Mouse (Mus musculus) hindbrain, embryonic 13.5 days (tissue): ENCODE measurements around the gene Asb5. TPM values are rescaled to one million over a fixed set of nuclear protein-coding genes. Genes with fewer than 3 reads are reported as not detected.

ENCODE experiments used
- ATAC-seq: fragments of 200-750 bp; cut with Nextera tagmentation; 2 replicates; pipeline ENCODE4 v1.8.0; 2017; ENCODE audit warnings: moderate TSS enrichment; ENCODE audit not compliant: low FRiP score
- H3K27ac ChIP-seq: fragments of 300-500 bp; sonication (generic); 2 replicates; pipeline ENCODE4 v1.5.1; 2015; ENCODE audit warnings: inconsistent platforms, mild to moderate bottlenecking, moderate library complexity
- H3K27me3 ChIP-seq: fragments of 300-500 bp; sonication (generic); 2 replicates; pipeline ENCODE4 v1.6.1; 2015; ENCODE audit warnings: mild to moderate bottlenecking, inconsistent platforms
- H3K36me3 ChIP-seq: fragments of 300-500 bp; sonication (generic); 2 replicates; pipeline ENCODE4 v1.6.1; 2015; ENCODE audit warnings: mild to moderate bottlenecking, inconsistent platforms
- H3K4me1 ChIP-seq: fragments of 300-500 bp; sonication (generic); replicated peaks from 2 replicates; pipeline ENCODE4 v1.6.1; 2015; ENCODE audit warnings: inconsistent platforms
- H3K4me2 ChIP-seq: fragments of 300-500 bp; sonication (generic); 2 replicates; pipeline ENCODE4 v1.6.1; 2015; ENCODE audit warnings: inconsistent platforms, mild to moderate bottlenecking, moderate library complexity
- H3K4me3 ChIP-seq: fragments of 300-500 bp; sonication (generic); 2 replicates; pipeline ENCODE4 v1.5.1; 2015; ENCODE audit warnings: mild to moderate bottlenecking, inconsistent platforms
- H3K9ac ChIP-seq: fragments of 300-500 bp; sonication (generic); 2 replicates; pipeline ENCODE4 v1.6.1; 2015; ENCODE audit warnings: mild to moderate bottlenecking, inconsistent platforms
- H3K9me3 ChIP-seq: fragments of 300-500 bp; sonication (generic); 2 replicates; pipeline ENCODE4 v1.6.1; 2016; ENCODE audit warnings: inconsistent platforms
- WGBS: fragments of 180-500 bp; shearing (Covaris S2); methylation state at CpG from one replicate; pipeline ENCODE4 v1.1.7; 2015; 5-methylcytosine and 5-hydroxymethylcytosine counted together
- polyA plus RNA-seq: library from polyadenylated mRNA; unstranded; fragments of >200 nt; fragmentation: Nextera tagmentation; extraction: Ambion mirVana; gene quantifications from 2 replicates; pipeline ENCODE4 v1.2.1, GENCODE M21; 2015

Gene Asb5
- polyA plus RNA-seq, 1 experiment from 2014 or later = 7.9 TPM

DNA sequence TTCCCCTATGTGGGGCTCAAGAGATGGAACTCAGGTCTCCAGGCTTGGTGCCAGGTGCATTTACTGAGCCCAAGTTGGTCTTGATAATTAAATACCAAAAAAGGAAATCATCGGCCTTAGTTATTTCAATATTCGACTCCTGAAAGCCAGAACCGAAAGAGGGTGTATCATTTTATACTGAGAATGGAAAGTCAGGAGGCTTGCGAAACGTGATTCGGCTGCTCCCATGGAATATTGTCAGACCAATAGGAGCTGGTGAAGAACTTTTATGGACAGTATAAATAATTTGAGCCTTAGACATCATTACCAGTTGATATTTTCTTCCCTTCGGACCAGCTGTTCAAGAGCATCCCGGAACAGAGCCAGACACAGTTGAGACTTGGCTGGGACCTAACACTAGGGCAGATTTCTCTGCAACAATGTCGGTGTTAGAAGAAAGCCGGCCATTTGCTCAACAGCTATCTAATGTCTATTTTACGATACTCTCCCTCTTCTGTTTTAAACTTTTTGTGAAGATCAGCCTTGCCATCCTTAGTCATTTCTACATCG lies 20.7 kb downstream of the Asb5 start:
- H3K9ac ChIP-seq = no peak overlapping the region
- ATAC-seq = no peak
- no peaks in the 10 kb centered on the region for H3K27me3 ChIP-seq
- 97% methylated on average over 12 of the region's 12 CpGs for WGBS
- H3K36me3 ChIP-seq = no peaks in the 10 kb centered on the region
- no peaks in the 10 kb centered on the region for H3K9me3 ChIP-seq
- no peak overlapping the region for H3K27ac ChIP-seq
- no peaks in the 10 kb centered on the region for H3K4me1 ChIP-seq
- H3K4me2 ChIP-seq = no peak overlapping the region
- no peak overlapping the region for H3K4me3 ChIP-seq

DNA sequence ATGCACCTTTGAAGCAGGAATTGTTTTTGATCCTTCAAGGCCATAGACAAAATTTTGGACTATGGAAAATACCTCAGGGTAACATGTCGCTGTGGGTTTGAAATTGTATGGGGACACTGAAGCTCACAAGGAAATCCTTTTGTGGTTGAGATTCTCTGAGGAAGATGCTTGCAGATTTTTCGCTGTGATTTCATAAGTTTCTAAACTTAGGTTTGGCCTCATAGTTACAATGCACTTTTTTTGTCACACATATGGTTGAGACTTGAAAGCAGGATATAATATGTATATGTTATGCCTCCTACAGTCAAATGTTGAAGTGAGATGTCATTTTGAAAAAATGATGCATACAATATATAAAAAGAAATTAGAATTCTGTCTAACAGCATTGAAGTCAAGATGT lies 25.5 kb downstream of the Asb5 start:
- Histone ChIP-seq H3K4me3 (no peak overlapping the region), H3K9ac (no peak overlapping the region), H3K4me1 (no peaks in the 10 kb centered on the region), H3K9me3 (no peaks in the 10 kb centered on the region), H3K4me2 (no peak overlapping the region), H3K27me3 (no peaks in the 10 kb centered on the region), H3K36me3 (no peaks in the 10 kb centered on the region), H3K27ac (no peak overlapping the region)
- no peak for ATAC-seq
- 85% methylated on average over 2 of the region's 2 CpGs for WGBS

DNA sequence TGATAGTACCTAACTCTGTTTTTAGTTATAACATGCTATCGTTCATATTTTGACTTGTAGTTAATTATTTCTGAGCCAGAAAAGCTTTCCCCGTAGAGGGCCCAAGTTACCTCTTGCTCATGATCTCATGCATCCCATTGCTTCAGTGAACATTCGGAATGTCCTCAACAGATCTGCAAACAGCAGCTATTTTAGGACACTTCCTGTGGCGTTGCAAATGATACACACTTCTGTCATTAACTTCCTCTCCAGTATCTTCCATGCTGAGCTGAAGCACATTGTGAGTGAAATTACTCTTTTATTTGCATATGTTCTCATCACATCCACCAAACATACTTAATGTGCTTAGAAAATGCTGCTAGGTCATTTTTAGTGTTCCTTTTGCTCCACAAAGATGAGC lies 32.8 kb downstream of the Asb5 start:
- ATAC-seq = no peak
- H3K4me2 ChIP-seq = no peak overlapping the region
- H3K9me3 ChIP-seq = no peaks in the 10 kb centered on the region
- WGBS = 85% methylated on average over 4 of the region's 4 CpGs
- no peaks in the 10 kb centered on the region for H3K36me3 ChIP-seq
- no peak overlapping the region for H3K9ac ChIP-seq
- H3K4me3 ChIP-seq = no peak overlapping the region
- H3K27me3 ChIP-seq = no peaks in the 10 kb centered on the region
- H3K27ac ChIP-seq = no peak overlapping the region
- H3K4me1 ChIP-seq = no peaks in the 10 kb centered on the region

DNA sequence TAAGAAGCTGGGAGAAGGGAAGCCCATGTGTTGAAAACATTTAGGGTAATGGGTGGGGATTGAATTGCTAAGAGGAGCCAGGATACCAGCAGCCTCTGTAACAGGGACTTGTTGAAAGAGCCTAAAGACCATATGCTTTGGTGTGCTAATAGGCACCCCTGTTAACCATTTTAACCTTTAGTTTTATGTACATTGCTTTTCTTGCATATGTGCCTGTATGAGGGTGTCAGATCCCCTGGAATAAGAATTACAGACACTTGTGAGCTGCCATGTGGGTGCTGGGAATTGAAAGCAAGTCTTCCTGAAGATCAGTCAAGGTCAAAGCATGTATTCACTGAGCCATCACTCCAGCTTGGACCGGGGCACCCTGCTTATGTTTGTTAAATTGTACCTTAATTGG lies 35.8 kb downstream of the Asb5 start:
- 93% methylated on average over 1 of the region's 1 CpGs for WGBS
- Histone ChIP-seq H3K9me3 (no peaks in the 10 kb centered on the region), H3K9ac (no peak overlapping the region), H3K36me3 (no peaks in the 10 kb centered on the region), H3K27ac (no peak overlapping the region), H3K27me3 (no peaks in the 10 kb centered on the region), H3K4me1 (no peaks in the 10 kb centered on the region), H3K4me3 (no peak overlapping the region), H3K4me2 (no peak overlapping the region)
- ATAC-seq = no peak

DNA sequence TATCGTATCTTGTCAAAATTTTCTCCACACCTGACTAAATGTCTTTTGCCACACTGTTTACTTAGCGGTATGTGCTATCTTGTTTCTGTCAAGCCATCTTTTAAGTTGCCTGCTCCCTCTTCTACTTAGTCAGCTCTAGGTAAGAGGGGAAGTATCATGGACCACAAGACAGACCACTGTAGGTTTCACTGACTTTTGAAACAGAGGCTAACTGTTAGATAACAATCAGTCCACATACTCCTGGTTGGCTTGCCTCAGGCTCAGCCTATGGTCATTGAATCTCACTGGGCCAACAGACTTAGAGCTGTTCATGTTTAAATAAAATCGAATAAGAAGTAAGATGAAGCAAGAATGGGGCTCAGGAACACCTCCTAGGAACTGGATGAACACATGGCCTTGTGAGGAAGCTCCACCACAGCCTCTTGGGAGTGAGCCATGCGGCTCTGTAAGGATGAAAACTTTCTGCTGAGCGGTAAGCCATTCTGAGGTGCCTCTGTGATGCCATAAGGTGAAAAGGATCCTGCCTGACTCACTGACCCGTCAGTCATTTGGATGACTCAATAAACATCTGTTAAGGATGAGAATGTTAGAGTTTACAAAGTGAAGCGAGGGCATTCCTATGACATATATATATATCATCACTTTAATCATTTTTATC lies 36.4 kb downstream of the Asb5 start:
- ATAC-seq = no peak
- Histone ChIP-seq H3K9me3 (no peaks in the 10 kb centered on the region), H3K4me2 (no peak overlapping the region), H3K4me3 (no peak overlapping the region), H3K4me1 (no peaks in the 10 kb centered on the region), H3K9ac (no peak overlapping the region), H3K36me3 (no peaks in the 10 kb centered on the region), H3K27ac (no peak overlapping the region), H3K27me3 (no peaks in the 10 kb centered on the region)
- 85% methylated on average over 7 of the region's 7 CpGs for WGBS

DNA sequence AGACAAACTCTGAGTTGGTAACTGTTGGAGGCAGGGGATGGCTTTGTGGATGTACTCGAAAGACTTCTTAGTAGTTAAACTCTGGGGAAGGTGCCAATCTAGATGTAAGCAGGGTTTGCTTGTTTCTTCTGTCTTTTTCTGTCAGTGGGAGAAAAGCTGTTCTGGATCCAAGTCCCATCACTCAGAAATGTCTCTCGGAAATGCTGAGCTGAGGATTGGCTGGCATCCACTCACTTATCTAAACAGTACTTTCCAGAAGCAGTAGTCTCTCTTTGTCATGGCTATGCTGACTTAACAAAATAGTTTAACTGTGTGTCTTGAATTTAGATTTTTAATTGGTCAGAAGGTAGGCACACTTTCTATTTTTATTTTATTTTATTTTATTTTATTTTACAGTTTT lies 37.8 kb downstream of the Asb5 start:
- H3K36me3 ChIP-seq = no peaks in the 10 kb centered on the region
- H3K4me2 ChIP-seq = no peak overlapping the region
- no peaks in the 10 kb centered on the region for H3K27me3 ChIP-seq
- ATAC-seq = no peak
- H3K27ac ChIP-seq = no peak overlapping the region
- 76% methylated on average over 2 of the region's 2 CpGs for WGBS
- no peaks in the 10 kb centered on the region for H3K4me1 ChIP-seq
- no peak overlapping the region for H3K4me3 ChIP-seq
- H3K9me3 ChIP-seq = no peaks in the 10 kb centered on the region
- no peak overlapping the region for H3K9ac ChIP-seq

DNA sequence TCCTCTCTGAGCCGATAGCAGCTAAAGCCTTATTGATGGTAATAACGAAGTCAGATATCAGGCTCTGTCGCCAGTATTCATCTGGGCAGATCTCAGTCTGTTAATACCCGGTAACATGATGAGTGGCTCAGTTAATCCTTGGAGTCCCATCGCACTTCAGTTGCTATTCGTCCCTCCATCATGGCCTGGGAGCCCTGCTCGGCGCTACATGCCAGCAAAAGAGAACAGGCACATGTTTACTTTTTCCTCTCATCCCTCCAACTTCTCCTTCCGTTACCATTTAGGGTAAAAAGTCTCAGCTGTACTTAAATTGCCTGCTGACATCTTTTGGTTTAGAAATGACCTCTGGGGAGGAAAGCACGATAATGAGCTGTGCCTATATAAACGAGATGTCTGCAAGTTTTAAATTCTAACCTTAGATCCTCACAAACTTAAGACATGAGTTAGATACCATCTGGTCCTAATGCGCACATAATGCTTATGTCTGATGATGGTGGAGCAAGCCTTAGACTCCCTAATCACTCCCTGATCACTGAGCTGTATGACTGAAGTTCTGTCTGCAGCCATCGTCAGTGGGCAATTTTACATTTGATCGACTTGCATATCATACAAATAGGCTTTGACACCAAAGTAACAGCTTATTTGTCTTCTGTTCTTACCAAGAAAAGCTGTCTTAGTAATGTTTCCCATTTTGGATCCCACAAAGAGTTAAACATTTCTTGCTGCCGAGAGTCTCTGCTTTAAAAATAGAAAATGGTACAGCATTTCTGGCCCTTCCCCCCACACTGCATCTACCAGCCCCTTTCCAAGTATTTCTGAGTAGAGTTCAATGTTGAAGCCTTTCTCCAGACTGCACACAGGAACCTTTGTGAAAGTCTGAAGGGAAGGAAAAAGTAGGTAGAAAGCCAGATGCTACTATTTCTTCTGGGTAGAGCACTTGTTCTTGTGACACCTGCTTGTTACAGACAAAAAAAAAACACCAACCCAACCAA lies 41.5 kb downstream of the Asb5 start:
- H3K27me3 ChIP-seq = no peaks in the 10 kb centered on the region
- no peaks in the 10 kb centered on the region for H3K36me3 ChIP-seq
- no peak overlapping the region for H3K9ac ChIP-seq
- H3K4me3 ChIP-seq = no peak overlapping the region
- H3K27ac ChIP-seq = no peak overlapping the region
- H3K9me3 ChIP-seq = no peaks in the 10 kb centered on the region
- H3K4me1 ChIP-seq = no peaks in the 10 kb centered on the region
- ATAC-seq = no peak
- H3K4me2 ChIP-seq = no peak overlapping the region
- 82% methylated on average over 15 of the region's 15 CpGs for WGBS

DNA sequence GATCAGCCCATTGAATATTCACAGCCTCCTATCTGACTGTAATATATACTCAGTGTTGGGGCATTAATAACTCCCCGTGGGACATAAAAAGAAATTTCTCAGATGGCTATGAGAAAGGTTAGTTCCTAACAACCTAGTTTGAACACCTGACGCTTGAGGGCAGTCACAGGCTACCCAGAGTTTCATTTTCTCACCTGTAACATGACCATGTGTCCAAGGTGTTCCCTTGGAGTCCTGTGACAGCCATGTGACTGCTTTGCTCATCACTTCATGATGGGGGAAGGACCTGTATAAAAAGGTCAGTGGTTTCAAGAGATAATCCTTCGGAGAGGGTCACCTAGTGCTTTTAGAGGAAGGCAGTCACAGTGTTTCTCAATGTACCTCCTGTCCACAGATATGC lies 52.1 kb downstream of the Asb5 start:
- Histone ChIP-seq H3K36me3 (no peaks in the 10 kb centered on the region), H3K27me3 (no peaks in the 10 kb centered on the region), H3K4me1 (no peaks in the 10 kb centered on the region), H3K4me2 (no peak overlapping the region), H3K9ac (no peak overlapping the region), H3K9me3 (no peaks in the 10 kb centered on the region), H3K4me3 (no peak overlapping the region), H3K27ac (no peak overlapping the region)
- 87% methylated on average over 3 of the region's 3 CpGs for WGBS
- no peak for ATAC-seq

DNA sequence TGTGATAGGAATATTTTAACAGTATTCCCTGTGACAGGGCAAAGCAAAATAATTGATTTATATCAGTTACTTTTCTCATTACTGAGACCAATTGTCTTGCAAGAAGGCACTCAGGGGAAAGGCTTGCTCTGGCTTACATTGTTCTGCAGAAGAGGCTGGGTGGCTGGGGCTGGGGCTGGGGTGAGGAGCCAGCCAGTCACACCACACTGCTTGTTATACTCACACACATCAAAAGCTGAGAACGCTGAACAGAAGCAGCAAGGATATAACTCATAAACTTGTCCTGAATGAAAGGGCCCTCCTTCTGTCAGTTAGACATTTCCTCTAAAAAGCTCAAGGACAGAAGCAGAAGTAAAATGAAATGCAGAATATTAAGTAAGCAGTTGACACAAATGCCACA lies 53.5 kb downstream of the Asb5 start:
- H3K9me3 ChIP-seq = no peaks in the 10 kb centered on the region
- no peaks in the 10 kb centered on the region for H3K36me3 ChIP-seq
- no peaks in the 10 kb centered on the region for H3K27me3 ChIP-seq
- no peak for ATAC-seq
- no peak overlapping the region for H3K27ac ChIP-seq
- no peak overlapping the region for H3K4me3 ChIP-seq
- H3K4me1 ChIP-seq = no peaks in the 10 kb centered on the region
- no peak overlapping the region for H3K9ac ChIP-seq
- 63% methylated on average over 1 of the region's 1 CpGs for WGBS
- no peak overlapping the region for H3K4me2 ChIP-seq

DNA sequence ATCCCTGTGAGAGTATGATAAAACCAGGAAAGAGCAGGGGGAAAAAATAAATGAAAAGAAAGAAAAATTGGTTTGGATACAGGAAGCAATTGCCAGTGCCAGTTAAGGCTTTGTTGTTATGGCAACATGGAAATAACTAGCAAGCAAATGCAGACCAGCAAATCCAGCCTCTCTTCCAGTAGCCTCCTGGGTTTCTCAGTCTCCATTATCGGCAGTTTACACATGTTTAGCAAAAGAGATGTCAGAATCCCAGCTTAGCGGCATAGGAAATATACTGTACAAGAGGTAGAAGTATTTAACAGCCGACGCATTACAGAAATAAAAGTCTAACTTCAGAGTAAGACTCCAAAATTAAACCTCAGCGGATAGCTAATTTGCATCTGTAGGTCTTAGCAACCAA lies 65.3 kb downstream of the Asb5 start:
- H3K4me1 ChIP-seq = no peaks in the 10 kb centered on the region
- no peak for ATAC-seq
- no peaks in the 10 kb centered on the region for H3K27me3 ChIP-seq
- WGBS = 87% methylated on average over 5 of the region's 5 CpGs
- H3K27ac ChIP-seq = no peak overlapping the region
- H3K36me3 ChIP-seq = no peaks in the 10 kb centered on the region
- no peak overlapping the region for H3K4me3 ChIP-seq
- no peaks in the 10 kb centered on the region for H3K9me3 ChIP-seq
- H3K9ac ChIP-seq = no peak overlapping the region
- no peak overlapping the region for H3K4me2 ChIP-seq

DNA sequence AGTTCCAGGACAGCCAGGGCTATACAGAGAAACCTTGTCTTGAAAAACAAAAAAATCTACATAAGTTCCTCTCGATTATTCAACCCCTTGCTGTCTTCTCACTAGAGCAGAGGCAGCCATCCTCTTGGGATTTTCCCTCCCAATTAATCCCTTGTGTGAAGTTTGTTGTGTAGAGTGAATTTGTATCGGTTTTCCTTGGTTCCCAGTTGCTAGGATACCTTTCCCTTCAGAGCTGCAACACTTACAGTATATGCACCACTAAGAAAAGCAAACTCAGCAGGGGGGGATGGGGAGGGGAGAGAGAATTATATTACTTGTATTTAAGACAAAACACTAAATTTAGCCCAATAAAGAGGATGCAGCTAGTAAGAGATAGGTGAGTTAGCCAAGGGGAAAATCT lies 66.7 kb downstream of the Asb5 start:
- no peaks in the 10 kb centered on the region for H3K9me3 ChIP-seq
- H3K27ac ChIP-seq = no peak overlapping the region
- peaks cover 8% of the 10 kb centered on the region for H3K4me1 ChIP-seq
- no peak overlapping the region for H3K4me3 ChIP-seq
- no peaks in the 10 kb centered on the region for H3K36me3 ChIP-seq
- WGBS = 46% methylated on average over 2 of the region's 2 CpGs
- no peak for ATAC-seq
- H3K4me2 ChIP-seq = no peak overlapping the region
- no peaks in the 10 kb centered on the region for H3K27me3 ChIP-seq
- no peak overlapping the region for H3K9ac ChIP-seq

DNA sequence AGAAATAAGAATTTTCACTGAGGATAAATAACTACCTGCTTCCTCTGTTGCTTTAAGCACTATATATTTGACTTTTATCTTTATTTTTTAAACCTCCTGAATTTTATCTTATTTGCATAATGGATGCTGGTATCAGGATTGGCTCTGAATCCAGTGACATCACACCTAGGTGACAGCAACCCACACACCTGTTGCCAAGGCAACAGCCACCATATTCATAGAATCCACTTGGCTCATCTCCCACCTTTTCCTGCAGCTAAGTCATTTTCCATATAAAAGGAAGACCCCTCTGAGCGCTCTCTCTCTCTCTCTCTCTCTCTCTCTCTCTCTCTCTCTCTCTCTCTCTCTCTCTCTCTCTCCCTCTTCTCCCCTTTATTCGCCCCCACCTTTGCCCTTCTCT lies 67.6 kb downstream of the Asb5 start:
- ATAC-seq = no peak

More for the DNA sequence above, 67.6 kb downstream of the Asb5 start:
- WGBS = 79% methylated on average over 2 of the region's 2 CpGs
- Histone ChIP-seq H3K27ac (no peak overlapping the region), H3K36me3 (no peaks in the 10 kb centered on the region), H3K27me3 (no peaks in the 10 kb centered on the region), H3K9me3 (no peaks in the 10 kb centered on the region), H3K4me2 (no peak overlapping the region), H3K9ac (no peak overlapping the region), H3K4me1 (peaks cover 8% of the 10 kb centered on the region), H3K4me3 (no peak overlapping the region)
